Mouse (Mus musculus) Patski (cell line): ENCODE data around the gene Chrm4. TPM values are rescaled to one million over a fixed set of nuclear protein-coding genes. Genes with fewer than 3 reads are reported as not detected.

Source experiments
- ATAC-seq: fragments of 100-300 bp; one replicate; pipeline ENCODE4 v1.8.0; 2021
- CTCF ChIA-PET: fragments of 350-600 bp; sonication (Branson Sonifier 250); formaldehyde crosslinking; loops from one replicate; lab custom pipeline; 2022; ENCODE audit warnings: inconsistent platforms; lab: Charles Lee
- POLR2A ChIA-PET: fragments of 350-600 bp; sonication (Branson Sonifier 250); formaldehyde crosslinking; loops from one replicate; lab custom pipeline; 2022; ENCODE audit warnings: antibody characterized with exemption, inconsistent platforms; lab: Charles Lee
- DNase-seq: peaks from one replicate; pipeline ENCODE4 v3.0.0-alpha.2; 2011; ENCODE audit warnings: low read depth, low spot score
- H3K27me3 ChIP-seq: fragments of 371-371 bp; one replicate; pipeline ENCODE4 v1.5.1; 2021
- CTCF ChIP-seq: fragments of 100-300 bp; IDR thresholded peaks from one replicate; pipeline ENCODE4 v1.5.1; 2021
- in situ Hi-C: fragments of 300-500 bp; cut with MboI; formaldehyde crosslinking; loops from 3 replicates; pipeline ENCODE4 v1.11.1; 2018; ENCODE audit warnings: low pct_unique_long_range_greater_than_20kb, mixed read lengths
- polyA plus RNA-seq: library from polyadenylated mRNA; unstranded; gene quantifications from one replicate; pipeline ENCODE4 v1.2.3, GENCODE M21; 2021

Chrm4 gene
- polyA plus RNA-seq, 1 experiment from 2014 or later, result not detected

DNA sequence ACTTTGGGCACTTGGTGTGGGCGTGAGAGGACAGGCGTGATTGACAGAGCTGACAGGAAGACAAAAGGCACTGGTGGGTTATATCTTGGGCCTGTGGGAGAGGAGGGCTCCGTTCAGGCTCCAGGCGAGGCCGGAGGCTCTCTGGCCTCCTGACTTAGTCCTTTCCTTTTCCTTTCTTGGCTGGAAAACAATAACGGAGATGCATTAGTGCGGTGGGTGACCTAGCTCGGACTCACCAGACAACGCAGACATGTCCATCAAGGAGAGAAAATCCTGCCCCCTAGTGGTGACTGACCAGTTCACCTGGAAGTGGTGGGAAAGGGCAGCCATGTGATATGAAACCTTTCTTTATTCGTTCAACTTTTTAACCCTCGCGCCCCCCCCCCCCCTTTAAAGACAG lies 2.9 kb downstream of the Chrm4 start:
- ChIA-PET CTCF (interaction anchor here (1.0 to 1.3 kb wide), 3 partner anchors 162 to 324 kb away, joined by 3 to 4 read pairs (median 3); no protein-coding TSS in a partner anchor), POLR2A (no interaction called here)
- H3K27me3 ChIP-seq, result no peaks in the 10 kb centered on the region
- ATAC-seq (no peak), DNase-seq (no peak)
- no peak for TF ChIP-seq CTCF
- in situ Hi-C loops, result loop anchor here (5.0 kb wide), 1 partner anchor 148 kb away; no protein-coding TSS in a partner anchor

DNA sequence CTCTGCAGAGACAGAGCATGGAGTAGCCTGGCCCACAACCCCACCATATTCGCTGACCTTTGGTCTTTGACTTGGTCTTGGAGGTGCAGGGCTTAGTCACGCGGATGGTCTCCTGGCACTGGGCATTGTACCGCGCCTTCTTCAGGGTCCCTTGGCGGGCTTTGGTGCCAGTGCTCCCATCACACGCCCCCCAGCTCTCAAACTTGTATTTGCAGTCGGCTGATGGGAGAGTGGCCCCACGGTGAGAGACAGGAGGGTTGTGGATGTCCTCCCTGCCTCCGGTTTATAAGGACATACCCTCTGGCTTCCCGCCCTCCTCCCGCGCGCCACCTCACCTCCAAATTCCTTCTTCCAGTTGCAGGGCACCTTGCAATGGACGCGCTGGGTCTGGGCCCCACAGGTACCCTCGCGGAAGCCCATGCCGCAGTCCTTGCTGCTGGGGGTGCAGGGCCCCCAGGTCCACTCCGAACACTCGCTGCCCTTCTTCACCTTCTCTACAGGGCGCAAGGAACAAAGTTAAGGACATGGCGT lies 3.8 kb downstream of the Chrm4 start:
- in situ Hi-C loops, result no loop called here
- DNase-seq (no peak), ATAC-seq (no peak)
- H3K27me3 ChIP-seq, result no peaks in the 10 kb centered on the region
- ChIA-PET CTCF (interaction anchor here (1.2 to 1.3 kb wide), 2 partner anchors 163 to 325 kb away, joined by 3 read pairs; no protein-coding TSS in a partner anchor), POLR2A (no interaction called here)
- TF ChIP-seq CTCF, result no peak

DNA sequence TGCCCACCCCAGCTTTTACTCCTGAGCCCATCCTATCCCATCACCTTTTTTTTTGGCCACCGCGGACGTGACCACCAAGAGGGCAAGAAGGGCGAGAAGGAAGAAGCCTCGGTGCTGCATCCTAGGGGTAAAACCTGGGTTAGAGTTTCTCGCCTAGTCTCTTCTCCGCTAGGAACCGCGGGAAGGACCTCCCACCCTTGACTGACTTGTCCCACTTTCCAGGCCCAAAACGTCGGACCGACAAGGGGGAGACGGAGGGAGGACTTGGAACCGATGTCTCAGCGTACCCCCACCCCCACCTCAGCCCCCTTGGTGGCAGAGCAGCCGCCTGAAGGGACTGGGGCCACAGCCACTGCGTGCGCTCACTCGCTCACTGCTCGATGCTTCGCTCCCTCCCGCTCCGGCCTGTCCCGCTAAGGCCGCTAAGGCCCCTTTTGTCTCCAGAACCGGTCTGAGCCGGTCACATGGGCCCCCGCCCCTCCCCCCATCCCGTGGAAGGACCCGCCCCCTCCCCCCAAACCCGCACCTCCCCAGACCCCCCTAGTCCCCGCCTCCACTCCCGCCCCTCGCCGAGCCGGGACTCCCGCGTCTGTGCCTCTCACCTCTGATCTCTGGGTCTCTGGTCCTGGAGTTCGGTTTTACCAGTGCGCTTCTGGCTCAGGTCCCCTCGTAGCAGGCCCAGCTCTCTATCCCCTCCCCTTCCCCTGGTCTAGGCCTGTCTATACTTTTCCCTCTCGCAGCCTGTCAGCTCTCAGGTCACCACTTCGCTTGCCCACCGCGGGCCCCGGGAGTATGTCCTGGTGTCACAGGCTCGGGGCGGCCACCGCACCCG lies 4.5 kb downstream of the Chrm4 start:
- POLR2A ChIA-PET, result interaction anchor here (0.7 kb wide), 1 partner anchor 31 kb away, joined by 6 read pairs; no protein-coding TSS in a partner anchor
- CTCF ChIA-PET, result no interaction called here
- in situ Hi-C loops, result no loop called here
- DNase-seq (no peak), ATAC-seq (no peak)
- no peak for TF ChIP-seq CTCF
- H3K27me3 ChIP-seq, result no peaks in the 10 kb centered on the region

DNA sequence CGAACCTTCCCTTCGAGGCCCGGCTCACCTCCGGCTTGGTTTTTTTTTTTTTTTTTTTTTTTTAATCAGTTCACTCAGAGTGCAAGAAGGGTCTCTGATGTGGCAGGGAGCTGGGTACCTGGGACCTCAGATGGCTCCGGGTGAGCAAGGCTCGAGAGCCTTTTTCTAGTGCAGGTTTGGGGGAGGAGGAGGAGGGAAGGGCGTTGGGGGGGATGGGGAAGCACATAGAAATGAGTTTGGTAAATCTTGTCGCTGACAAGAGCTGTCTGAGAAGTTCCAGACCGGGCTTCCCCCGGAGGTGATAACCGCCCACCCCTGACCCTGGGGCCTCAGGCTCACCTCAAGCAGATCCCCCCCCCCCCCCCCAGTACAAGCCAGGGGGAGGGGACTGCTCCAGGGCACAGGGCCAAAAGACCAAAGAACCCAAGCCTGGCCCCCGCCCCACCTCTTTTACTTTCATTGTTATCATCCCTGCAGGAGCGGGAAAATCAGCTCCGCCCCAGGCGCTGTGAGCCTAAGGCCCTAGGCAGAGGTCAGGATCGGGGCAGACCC lies 5.2 kb downstream of the Chrm4 start, which contains the start of gene Mdk:
Mdk (minus strand) TSS at position 138 of the 552 bp plus-strand sequence.
- TF ChIP-seq CTCF, result no peak
- no peaks in the 10 kb centered on the region for H3K27me3 ChIP-seq
- DNase-seq (no peak), ATAC-seq (no peak)
- POLR2A ChIA-PET, result interaction anchor here (0.7 to 1.2 kb wide), 2 partner anchors 11 to 30 kb away, joined by 3 to 6 read pairs; no protein-coding TSS in a partner anchor
- CTCF ChIA-PET, result interaction anchor here (1.1 kb wide), 1 partner anchor 11 kb away, joined by 4 read pairs; no protein-coding TSS in a partner anchor
- in situ Hi-C loops, result no loop called here

DNA sequence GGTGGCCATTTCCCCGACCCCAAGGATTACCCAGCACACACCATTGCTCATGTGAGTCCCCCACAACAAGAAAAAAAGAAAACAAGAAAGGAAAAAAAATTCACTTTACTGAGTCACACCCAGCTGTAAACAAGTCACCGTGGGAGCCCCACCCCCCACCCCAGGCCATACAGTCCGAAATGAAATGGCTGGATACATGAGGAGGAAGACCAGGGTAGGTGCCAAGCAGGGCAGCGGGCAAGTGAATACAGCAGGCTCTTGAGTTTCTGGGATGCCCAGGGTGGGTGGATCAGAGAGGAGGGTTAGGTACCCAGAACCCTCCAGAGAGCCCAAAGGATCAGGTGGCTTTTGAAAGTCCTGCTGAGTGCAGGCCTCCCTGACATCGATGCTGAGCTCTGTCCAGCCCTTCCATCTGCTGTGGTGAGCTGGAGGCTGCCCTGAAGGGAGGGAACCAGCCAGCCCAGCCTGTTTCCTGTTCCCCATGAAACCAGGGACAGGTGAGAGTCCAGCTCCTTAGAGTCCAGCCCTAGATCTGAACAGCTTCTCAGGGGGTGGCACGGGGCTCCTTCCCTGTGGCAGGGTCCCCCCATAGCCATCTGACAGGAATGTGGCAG lies 5.8 kb downstream of the Chrm4 start:
- no peak for DNase-seq
- ATAC-seq, result no peak
- in situ Hi-C loops, result no loop called here
- TF ChIP-seq CTCF, result no peak
- ChIA-PET POLR2A (interaction anchor here (0.7 to 1.2 kb wide), 3 partner anchors 10 to 45 kb away, joined by 3 to 6 read pairs (median 3); no protein-coding TSS in a partner anchor), CTCF (interaction anchor here (1.1 kb wide), 1 partner anchor 10 kb away, joined by 4 read pairs; no protein-coding TSS in a partner anchor)
- no peaks in the 10 kb centered on the region for H3K27me3 ChIP-seq

GRCm38 (mm10) chr2:91933471-91933870 lies 6.4 kb downstream of the Chrm4 start:
- ChIA-PET POLR2A (interaction anchor here (0.9 to 1.2 kb wide), 2 partner anchors 10 to 46 kb away, joined by 3 read pairs; no protein-coding TSS in a partner anchor), CTCF (interaction anchor here (1.1 kb wide), 1 partner anchor 9 kb away, joined by 4 read pairs; no protein-coding TSS in a partner anchor)
- no peaks in the 10 kb centered on the region for H3K27me3 ChIP-seq
- ATAC-seq, result no peak
- in situ Hi-C loops, result no loop called here
- TF ChIP-seq CTCF, result no peak
- DNase-seq, result no peak

GRCm38 (mm10) chr2:91934016-91934415 lies 7.0 kb downstream of the Chrm4 start:
- no peak for TF ChIP-seq CTCF
- CTCF ChIA-PET, result no interaction called here
- ATAC-seq (no peak), DNase-seq (no peak)
- POLR2A ChIA-PET, result no interaction called here
- in situ Hi-C loops, result no loop called here
- no peaks in the 10 kb centered on the region for H3K27me3 ChIP-seq

DNA sequence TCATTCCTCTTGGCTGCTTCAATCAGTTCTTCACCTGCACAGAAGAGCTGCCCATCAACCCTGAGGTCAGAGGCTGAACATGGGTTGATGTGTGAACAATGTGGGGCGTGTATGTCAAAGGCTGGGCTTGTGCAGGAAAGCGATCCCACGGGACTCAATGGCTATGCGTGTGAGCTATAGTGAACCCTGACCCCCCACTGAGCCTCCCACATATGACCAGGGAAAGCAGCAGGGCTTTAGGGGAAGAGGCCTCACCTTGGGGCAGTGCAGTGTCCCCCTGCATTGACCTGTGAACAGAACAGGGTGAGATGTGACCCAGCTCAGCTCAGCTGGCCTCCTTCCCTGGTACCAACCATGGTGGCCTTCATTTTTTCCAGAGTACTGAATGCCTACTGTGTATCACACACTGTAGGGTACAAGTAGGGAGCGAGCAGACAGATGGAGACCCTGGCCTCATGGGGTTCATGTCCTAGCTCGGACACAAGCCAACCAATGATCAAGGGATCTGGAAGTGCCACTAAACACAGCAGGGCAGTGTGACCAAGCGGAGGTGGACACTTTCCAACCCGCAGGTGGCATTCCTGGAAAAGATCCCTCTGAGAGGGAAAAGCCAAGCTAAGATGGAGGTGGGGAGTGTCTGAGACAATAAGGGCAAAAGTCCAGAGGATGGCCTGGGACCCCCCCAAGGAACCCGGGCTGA lies 7.9 kb downstream of the Chrm4 start:
- in situ Hi-C loops, result no loop called here
- no peaks in the 10 kb centered on the region for H3K27me3 ChIP-seq
- ATAC-seq, result no peak
- CTCF ChIA-PET, result interaction anchor here (1.2 kb wide), 1 partner anchor 10 kb away, joined by 4 read pairs; the partner anchor contains the start of gene Gm9821
- no peak for DNase-seq
- POLR2A ChIA-PET, result no interaction called here
- no peak for TF ChIP-seq CTCF

- ATAC-seq, result no peak
- no peaks in the 10 kb centered on the region for H3K27me3 ChIP-seq
- ChIA-PET POLR2A (no interaction called here), CTCF (interaction anchor here (1.7 kb wide), 1 partner anchor 11 kb away, joined by 4 read pairs; no protein-coding TSS in a partner anchor)
- in situ Hi-C loops, result no loop called here
- no peak for TF ChIP-seq CTCF
- DNase-seq, result no peak
Observed at GRCm38 (mm10) chr2:91936154-91936553, 9.1 kb downstream of the Chrm4 start.
